Mouse (Mus musculus) thymus, postnatal 10 days (tissue): ENCODE measurements around the gene Plcb4.

Experiments used
- DNase-seq, 2 experiments: peaks; one replicate each; pipeline ENCODE4 v3.0.0; 2021; ENCODE audit warnings: low spot score in 2 of 2

Gene Plcb4

DNA sequence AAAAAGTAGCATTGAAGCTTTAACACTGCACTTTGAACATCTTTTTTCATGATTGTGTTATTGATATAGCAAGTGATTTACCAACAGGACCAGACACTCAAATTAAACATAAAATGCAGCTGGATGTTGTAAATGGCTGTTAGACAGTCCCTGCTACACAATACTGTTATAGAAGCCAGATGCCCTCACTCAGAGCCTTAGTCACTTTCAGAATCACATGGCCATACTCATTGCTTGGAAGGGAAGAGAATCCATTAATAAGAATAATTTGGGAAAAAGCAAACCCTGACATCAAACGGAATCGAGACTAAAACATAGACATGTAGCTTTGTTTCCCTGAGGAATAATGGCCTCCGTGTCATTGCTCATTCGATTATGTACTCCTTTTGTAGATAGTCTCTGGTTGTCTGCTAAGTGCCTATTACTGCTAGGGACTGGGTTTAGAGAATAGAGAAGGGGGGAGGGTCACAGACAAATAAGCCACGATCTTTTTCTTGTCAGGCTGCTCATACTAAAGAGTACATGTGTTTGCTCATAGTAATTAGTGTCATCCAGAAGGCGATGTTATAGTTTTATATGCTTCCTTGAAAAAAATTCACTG is 197.2 kb downstream of the Plcb4 start:
- DNase-seq, result no peak

- no peak for DNase-seq
Observed at GRCm38 (mm10) chr2:135856826-135857225, 198.0 kb downstream of the Plcb4 start.

- no peak for DNase-seq
Observed at GRCm38 (mm10) chr2:135861531-135862488, 203.0 kb downstream of the Plcb4 start.

- DNase-seq, result no peak
Observed at GRCm38 (mm10) chr2:135862489-135863390, 203.9 kb downstream of the Plcb4 start.

DNA sequence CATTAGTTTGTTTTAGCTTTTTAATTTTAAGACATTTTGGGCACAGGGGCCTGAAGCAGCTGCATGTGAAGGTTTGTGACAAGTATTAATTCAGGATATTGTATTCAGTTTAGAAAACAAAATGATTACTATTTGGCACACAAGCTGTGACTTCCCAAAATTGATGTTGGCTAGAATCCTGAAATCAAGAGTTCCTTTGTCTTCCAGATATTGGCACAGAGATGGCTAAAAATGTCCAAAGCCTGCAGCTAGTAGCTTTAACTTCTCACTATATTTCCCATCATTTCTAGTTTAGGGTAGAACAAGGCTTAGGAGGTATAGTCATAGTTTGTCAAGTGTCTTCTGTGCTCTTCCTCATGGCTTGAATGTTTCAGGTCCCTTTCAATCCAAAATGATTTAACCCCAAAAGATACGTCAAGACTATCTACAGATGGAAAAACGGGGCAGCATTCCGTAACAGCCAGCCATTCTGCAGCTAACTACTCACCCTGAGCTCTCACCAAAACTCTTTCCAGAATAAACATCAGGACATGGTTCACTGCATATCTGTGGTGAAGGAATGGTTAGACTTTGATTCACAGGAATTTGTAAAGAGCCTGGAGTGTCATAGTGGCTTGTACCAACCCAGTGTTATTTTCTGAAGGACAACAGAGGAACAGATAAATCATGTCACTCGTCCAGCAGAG is 204.7 kb downstream of the Plcb4 start:
- no peak for DNase-seq

GRCm38 (mm10) chr2:135866421-135866820 is 207.6 kb downstream of the Plcb4 start:
- DNase-seq, result no peak

GRCm38 (mm10) chr2:135866838-135867237 is 208.0 kb downstream of the Plcb4 start:
- no peak for DNase-seq

GRCm38 (mm10) chr2:135869637-135870036 is 210.8 kb downstream of the Plcb4 start:
- no peak for DNase-seq

DNA sequence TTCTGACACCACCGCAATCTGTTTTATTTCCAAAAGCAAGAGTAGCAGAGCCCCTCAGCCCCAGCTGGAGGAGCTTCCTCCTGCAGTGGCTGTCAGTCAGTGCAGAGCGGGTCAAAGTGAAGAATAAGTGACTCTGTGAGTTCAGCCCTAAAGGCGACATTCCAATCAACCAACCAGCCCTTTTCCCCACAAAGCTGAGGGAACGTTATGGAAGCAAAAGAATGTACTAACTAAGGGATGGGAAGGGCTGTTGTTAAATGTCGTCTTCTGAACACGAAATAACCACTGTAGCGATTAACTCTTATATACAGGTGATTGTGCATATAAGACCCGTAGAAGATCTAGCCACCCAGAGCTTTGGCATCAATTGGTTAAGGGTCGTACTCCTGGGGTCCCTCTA is 214.3 kb downstream of the Plcb4 start:
- DNase-seq, result no peak

DNA sequence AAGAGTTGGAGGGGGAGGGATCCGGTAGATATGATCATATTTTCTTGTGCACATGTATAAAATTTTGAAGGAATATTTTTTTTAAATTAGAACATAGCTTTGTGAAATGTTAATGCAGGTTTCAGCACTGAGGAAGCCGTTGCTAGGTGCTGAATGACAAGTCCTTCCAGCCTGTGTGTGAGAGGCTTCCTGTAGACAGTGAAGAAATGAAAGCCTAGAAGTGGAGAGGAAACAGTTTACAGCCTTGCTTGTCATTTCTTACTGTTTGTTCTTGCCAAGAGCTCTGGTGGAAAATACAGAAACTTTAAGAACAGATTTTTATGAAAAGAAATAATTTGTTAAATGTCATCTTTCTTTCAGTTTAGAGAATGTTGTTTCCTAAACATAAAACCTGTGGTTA is 214.9 kb downstream of the Plcb4 start:
- DNase-seq, result no peak

- no peak for DNase-seq
Observed at GRCm38 (mm10) chr2:135875549-135875948, 216.7 kb downstream of the Plcb4 start.

GRCm38 (mm10) chr2:135879356-135879755 is 220.5 kb downstream of the Plcb4 start:
- DNase-seq, result no peak

DNA sequence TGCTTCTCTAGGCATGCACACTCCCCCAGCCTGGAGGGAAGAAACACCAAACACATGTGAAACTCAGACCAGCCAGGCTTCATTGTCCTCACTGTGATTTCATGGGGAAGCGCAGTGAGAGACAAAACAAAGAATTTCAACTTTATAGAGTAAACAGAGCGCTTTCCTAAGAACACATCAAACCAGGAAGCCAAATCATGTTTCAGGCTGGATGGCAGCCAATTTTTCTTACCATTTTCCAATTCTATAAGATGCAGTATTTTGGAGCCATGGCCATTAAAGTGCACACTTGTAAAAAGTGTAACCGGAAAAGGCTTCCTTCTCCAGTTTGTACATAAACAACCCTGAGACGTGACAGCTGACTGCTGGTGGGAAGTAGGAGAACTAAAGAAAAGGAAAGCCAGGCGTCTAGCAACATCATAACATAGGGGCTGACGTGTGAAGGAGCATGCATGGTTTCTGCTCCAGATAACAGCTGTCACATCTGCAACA is 221.5 kb downstream of the Plcb4 start:
- DNase-seq, result no peak

GRCm38 (mm10) chr2:135883359-135883758 is 224.5 kb downstream of the Plcb4 start:
- DNase-seq, result no peak

DNA sequence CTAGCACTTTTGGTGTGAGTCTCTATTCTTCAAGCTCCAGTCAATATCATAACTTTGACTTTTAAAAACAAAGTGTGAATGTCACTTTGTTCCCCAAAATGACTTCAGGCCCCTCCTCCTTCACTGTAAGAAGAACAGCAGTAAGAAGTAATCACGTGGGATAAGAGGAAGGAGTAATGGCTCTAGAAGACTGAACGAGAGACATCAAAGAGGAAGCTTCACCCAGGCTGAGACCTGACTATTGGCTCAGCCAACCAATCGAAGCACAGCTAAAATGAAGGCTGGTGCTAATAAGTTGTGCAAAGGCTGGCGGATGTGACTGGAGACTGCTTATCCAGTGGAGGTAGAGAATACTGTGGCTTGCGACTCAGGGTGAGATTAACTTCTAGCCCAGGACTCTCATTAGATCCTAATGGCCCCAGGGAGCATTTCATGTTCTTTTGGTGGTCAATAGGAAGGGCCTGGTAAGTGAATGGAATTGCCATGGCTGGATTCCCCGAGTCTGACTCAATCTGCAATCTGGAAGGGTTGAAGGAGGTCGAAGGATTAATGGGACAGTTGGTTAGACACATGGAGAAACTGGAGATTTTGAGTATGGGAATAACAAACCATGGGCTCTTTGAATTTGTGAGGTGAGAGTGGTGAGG is 225.8 kb downstream of the Plcb4 start:
- DNase-seq, result no peak

DNA sequence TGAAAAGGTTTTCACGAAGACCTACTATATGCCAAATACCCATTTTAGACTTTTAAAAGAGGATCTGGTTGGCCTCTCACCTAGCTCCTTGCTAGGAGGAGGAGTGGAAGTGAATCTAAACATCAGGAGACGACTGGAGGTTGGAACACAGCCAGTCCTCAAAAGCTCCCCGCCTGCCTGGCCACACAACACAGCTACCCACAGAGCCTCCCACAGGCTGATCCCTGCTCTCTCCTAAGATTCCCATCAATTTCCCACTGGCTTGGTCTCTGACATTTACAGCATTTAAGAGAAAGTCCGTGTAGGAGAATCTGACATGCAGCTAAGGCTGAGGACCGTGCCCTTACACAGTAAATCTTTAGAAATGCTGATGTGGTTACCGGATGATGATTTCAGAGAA is 226.8 kb downstream of the Plcb4 start:
- DNase-seq, result no peak

DNA sequence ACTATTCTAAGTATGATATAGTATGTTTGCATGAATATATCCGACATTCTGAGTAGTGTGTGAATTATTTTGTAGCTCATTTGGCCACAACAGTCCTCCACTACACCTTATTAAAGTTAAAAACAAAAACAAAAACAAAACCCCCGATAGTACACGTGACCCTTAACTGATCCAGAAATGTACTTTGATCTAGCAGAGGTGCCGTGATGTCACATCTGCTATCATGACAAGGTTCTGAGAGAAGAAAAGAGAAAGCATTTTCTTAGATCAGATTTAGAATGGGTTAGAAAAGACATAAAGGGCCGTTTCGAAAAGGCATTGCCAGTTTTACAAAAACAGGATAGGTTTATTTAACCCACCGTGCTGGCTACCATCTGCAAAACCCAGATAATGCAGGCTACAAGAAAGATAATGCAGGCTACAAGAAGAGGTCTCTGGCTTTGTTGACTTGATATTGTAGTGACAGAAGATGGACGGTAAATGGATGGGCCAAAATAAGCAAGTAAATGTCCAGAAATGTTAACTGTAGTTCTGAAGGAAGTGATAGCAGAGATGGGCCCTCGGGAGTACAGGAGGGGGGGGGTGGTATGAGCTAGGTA is 227.4 kb downstream of the Plcb4 start:
- DNase-seq, result no peak

GRCm38 (mm10) chr2:135887805-135888204 is 229.0 kb downstream of the Plcb4 start:
- DNase-seq, result no peak

DNA sequence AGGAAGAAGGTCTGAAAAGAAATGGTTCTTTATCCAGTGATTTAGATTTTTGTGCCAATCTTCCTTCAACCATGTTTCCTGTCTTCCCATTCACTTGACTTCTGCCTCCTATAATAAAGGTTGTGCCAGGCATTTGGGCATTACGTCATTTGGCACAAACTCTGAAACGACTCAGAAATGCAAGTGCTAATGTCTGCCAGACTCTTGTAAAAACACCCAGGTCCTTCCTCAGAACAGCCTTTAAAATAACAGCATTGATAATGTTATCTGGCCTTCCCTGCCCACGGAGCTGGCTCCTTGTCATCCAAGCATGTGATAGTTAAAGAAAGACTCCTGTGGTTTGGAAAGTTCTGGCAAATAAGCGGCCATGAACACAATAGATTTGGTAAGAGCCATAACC is 229.4 kb downstream of the Plcb4 start:
- no peak for DNase-seq

GRCm38 (mm10) chr2:135888767-135889166 is 230.0 kb downstream of the Plcb4 start:
- no peak for DNase-seq
